Mouse (Mus musculus) forebrain, embryonic 12.5 days (tissue): Measurements from ENCODE around the gene Mcrs1. TPM values are rescaled to one million over a fixed set of nuclear protein-coding genes. Genes with fewer than 3 reads are reported as not detected.
A peak's percentile ranks its signal among the peaks of the same experiment; 100 is the strongest.
"Not testable (repeated sequence)": the region's sequence is repeated elsewhere in the genome, so short reads cannot be mapped to it uniquely, and the experiment has no call there.

Source experiments
- ATAC-seq: fragments of 200-750 bp; cut with Nextera tagmentation; 2 replicates; pipeline ENCODE4 v1.8.0; 2017; ENCODE audit warnings: moderate TSS enrichment; ENCODE audit not compliant: low FRiP score
- H3K27ac ChIP-seq: fragments of 300-500 bp; sonication (generic); 2 replicates; pipeline ENCODE4 v1.5.1; 2016; ENCODE audit warnings: mild to moderate bottlenecking
- H3K27me3 ChIP-seq: fragments of 300-500 bp; sonication (generic); 2 replicates; pipeline ENCODE4 v1.6.1; 2016; ENCODE audit warnings: mild to moderate bottlenecking
- H3K36me3 ChIP-seq: fragments of 300-500 bp; sonication (generic); replicated peaks from 2 replicates; pipeline ENCODE4 v1.6.1; 2016; ENCODE audit warnings: mild to moderate bottlenecking
- H3K4me1 ChIP-seq: fragments of 300-500 bp; sonication (generic); 2 replicates; pipeline ENCODE4 v1.6.1; 2016
- H3K4me2 ChIP-seq: fragments of 300-500 bp; sonication (generic); 2 replicates; pipeline ENCODE4 v1.6.1; 2016; ENCODE audit warnings: mild to moderate bottlenecking, moderate library complexity
- H3K4me3 ChIP-seq: fragments of 300-500 bp; sonication (generic); replicated peaks from 2 replicates; pipeline ENCODE4 v1.5.1; 2016; ENCODE audit warnings: mild to moderate bottlenecking
- H3K9ac ChIP-seq: fragments of 300-500 bp; sonication (generic); 2 replicates; pipeline ENCODE4 v1.6.1; 2016; ENCODE audit warnings: mild to moderate bottlenecking
- H3K9me3 ChIP-seq: fragments of 300-500 bp; sonication (generic); 2 replicates; pipeline ENCODE4 v1.6.1; 2016
- WGBS: fragments of 180-500 bp; shearing (Covaris S2); methylation state at CpG from one replicate; pipeline ENCODE4 v1.1.7; 2016; 5-methylcytosine and 5-hydroxymethylcytosine counted together
- polyA plus RNA-seq: library from polyadenylated mRNA; unstranded; fragments of >200 nt; fragmentation: Nextera tagmentation; extraction: Ambion mirVana; gene quantifications from 2 replicates; pipeline ENCODE4 v1.2.1, GENCODE M21; 2016

Mcrs1 gene
- polyA plus RNA-seq, 1 experiment from 2014 or later, result 185 TPM

DNA sequence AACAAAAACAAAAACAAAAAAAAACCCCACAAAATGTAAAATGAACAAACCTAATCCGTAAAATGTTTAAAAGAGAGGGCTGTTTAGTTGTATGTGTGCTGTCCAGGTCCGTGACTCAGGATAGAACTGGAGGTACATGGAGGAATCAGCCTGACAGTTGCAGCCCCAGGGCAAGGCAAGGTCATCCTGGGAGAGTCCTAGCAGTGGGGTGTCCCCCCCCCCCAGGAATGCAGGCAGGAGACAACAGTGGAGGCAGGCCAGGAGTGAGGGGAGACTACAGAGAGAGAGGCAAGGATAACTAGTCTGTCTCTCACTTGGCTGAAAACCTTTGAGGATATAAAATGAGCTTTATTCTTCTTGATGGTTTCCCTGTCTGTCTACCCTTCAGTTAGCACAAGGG is 12.6 kb upstream of the Mcrs1 start:
- Histone ChIP-seq H3K9me3 (no peaks in the 10 kb centered on the region), H3K27me3 (no peaks in the 10 kb centered on the region), H3K4me1 (peaks cover 5% of the 10 kb centered on the region), H3K27ac (no peak overlapping the region), H3K4me3 (no peak overlapping the region), H3K9ac (no peak overlapping the region), H3K36me3 (no peaks in the 10 kb centered on the region), H3K4me2 (no peak overlapping the region)
- ATAC-seq, result no peak
- 63% methylated on average over 2 of the region's 2 CpGs for WGBS

DNA sequence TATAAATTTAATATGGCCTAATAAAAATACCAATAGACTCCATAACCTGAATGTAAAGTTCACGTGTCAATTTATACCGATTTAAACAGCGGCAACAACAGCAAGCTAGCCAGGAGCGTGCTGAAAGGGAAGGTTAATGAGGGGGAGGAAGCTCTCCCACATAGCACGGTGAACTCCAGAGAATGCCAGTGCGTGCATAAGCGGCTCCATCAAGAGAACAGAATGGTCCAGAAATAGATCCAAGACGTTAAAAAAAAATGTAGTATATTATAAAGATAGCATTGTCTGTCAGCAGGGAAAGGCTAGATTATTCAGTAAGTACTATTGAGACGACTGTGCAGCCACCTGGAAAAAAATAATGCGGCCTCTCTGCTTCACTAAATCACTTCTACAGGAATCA is 10.9 kb upstream of the Mcrs1 start:
- no peak for ATAC-seq
- no peak overlapping the region for H3K9ac ChIP-seq
- no peak overlapping the region for H3K27ac ChIP-seq
- no peak overlapping the region for H3K4me2 ChIP-seq
- no peak overlapping the region for H3K4me3 ChIP-seq
- H3K36me3 ChIP-seq, result no peaks in the 10 kb centered on the region
- no peaks in the 10 kb centered on the region for H3K27me3 ChIP-seq
- WGBS, result 45% methylated on average over 10 of the region's 10 CpGs
- peaks cover 5% of the 10 kb centered on the region for H3K4me1 ChIP-seq
- H3K9me3 ChIP-seq, result no peaks in the 10 kb centered on the region

DNA sequence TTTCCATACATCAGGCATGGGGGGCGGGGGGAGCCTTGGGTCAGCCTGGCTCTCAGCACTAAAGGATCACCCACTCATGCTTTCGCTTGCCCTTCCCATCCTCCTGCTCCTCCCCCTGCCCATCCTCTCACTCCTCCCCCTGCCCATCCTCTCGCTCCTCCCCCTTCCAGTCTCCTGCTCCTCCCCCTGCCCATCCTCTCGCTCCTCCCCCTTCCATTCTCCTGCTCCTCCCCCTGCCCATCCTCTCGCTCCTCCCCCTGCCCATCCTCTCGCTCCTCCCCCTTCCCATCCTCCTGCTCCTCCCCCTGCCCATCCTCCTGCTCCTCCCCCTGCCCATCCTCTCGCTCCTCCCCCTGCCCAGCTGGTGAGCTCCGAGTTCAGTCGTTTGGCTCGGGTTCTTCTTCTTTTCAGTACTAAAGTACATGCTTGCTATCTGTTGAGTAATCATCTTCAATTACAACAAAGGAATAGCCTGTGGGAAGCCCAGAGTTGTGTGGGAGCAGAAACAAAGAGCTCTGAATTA is 8.0 kb upstream of the Mcrs1 start:
- Histone ChIP-seq H3K9me3 (no peaks in the 10 kb centered on the region), H3K27me3 (peaks cover under 1% of the 10 kb centered on the region; the same call in 1 of the 2 replicates), H3K4me2 (peak overlapping the region; percentile 36), H3K9ac (no peak overlapping the region), H3K27ac (no peak overlapping the region), H3K36me3 (no peaks in the 10 kb centered on the region), H3K4me3 (peak overlapping the region; percentile 19; the same call in 1 of the 2 replicates), H3K4me1 (peaks cover 5% of the 10 kb centered on the region)
- ATAC-seq, result peak; percentile 71
- 0% methylated on average over 7 of the region's 10 CpGs for WGBS

DNA sequence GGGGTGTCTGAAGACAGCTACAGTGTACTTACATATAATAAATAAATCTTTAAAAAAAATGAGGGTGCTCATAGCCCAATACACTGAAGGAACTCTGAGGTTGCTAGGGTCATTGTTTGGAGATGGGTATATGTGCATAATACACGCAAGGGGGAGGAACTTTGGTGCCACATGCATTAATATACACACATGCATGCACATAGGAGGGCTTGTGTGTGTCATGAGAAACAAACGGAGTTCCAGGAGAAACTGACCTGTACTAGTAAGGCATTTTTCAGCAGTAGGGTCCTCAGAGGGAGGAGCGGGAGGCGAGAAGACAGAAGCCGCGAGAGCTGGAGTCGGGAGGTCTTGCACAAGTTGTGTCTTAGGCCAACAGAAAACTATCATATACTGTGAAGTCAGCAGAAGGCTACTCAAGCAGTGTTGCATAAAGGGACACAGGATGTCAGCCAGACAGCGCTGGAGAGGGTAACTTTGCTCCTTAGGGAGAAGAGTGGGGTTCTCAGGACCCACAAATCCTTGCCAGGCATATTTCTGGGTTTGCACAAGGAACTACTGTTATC is 7.5 kb upstream of the Mcrs1 start:
- 66% methylated on average over 8 of the region's 8 CpGs for WGBS
- H3K27me3 ChIP-seq, result peaks cover 6% of the 10 kb centered on the region; the same call in 1 of the 2 replicates
- no peak overlapping the region for H3K27ac ChIP-seq
- no peaks in the 10 kb centered on the region for H3K36me3 ChIP-seq
- peaks cover 5% of the 10 kb centered on the region for H3K4me1 ChIP-seq
- no peak overlapping the region for H3K9ac ChIP-seq
- peak; percentile 55; the same call in 1 of the 2 replicates for ATAC-seq
- no peak overlapping the region for H3K4me3 ChIP-seq
- H3K4me2 ChIP-seq, result peak overlapping the region; percentile 36
- H3K9me3 ChIP-seq, result no peaks in the 10 kb centered on the region

DNA sequence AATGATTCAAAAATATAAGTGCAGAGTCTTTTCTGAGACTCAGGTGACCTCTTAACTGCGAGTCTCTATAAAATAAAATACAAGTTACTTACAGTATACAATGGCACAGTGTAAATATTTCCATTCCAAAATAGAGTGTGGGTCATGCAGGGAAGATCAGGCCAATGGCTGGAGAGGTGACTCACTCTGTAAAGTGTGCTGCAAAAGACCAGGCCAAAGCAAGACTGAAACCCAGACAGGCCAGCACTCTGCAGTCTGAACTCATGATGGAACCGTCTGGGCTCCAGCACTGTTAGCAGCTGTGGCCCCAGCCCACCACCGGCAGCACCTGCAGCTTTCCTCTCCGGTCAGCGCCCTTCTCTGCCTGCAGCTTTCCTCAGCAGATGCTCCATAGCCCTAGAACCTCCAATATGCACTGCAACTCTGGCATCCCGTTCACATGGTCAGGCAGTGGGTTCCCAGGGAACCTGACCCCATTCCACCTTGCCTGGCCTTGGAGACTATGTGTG is 3.5 kb upstream of the Mcrs1 start:
- Histone ChIP-seq H3K4me1 (peaks cover 26% of the 10 kb centered on the region), H3K4me3 (no peak overlapping the region), H3K9me3 (no peaks in the 10 kb centered on the region), H3K4me2 (no peak overlapping the region), H3K27ac (no peak overlapping the region), H3K36me3 (no peaks in the 10 kb centered on the region), H3K9ac (no peak overlapping the region), H3K27me3 (peaks cover 6% of the 10 kb centered on the region; the same call in 1 of the 2 replicates)
- no peak for ATAC-seq
- 90% methylated on average over 6 of the region's 6 CpGs for WGBS

DNA sequence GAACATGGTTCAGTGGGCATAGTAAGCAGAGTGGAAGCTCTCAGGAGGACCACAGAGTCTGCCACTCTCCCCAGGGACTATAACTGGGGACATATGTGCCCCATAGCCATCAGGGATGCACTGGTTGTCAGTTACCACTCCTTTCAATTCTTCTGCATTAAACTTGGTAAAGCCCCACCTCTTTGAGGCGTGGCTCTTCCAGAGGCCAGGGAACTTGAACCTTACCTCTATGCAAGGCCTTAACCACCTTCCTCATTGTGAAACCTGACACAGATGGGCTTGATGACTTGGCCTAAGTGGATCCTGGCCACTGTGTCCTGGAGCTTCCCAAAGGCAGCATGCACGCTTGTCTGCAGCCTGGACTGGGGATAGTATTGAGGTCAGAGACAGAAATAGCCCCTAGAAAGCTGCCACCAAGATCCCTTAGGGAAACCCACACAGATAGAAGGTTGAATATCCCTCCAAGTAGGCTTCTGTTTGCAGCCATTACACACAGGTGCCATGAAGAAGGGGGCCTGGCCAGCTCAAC is 2.8 kb upstream of the Mcrs1 start:
- no peak for ATAC-seq
- 79% methylated on average over 2 of the region's 2 CpGs for WGBS
- Histone ChIP-seq H3K4me1 (peaks cover 24% of the 10 kb centered on the region), H3K9ac (no peak overlapping the region), H3K9me3 (no peaks in the 10 kb centered on the region), H3K27me3 (peaks cover 6% of the 10 kb centered on the region; the same call in 1 of the 2 replicates), H3K4me3 (no peak overlapping the region), H3K36me3 (peaks cover 4% of the 10 kb centered on the region; the same call in 1 of the 2 replicates), H3K27ac (no peak overlapping the region), H3K4me2 (no peak overlapping the region)

DNA sequence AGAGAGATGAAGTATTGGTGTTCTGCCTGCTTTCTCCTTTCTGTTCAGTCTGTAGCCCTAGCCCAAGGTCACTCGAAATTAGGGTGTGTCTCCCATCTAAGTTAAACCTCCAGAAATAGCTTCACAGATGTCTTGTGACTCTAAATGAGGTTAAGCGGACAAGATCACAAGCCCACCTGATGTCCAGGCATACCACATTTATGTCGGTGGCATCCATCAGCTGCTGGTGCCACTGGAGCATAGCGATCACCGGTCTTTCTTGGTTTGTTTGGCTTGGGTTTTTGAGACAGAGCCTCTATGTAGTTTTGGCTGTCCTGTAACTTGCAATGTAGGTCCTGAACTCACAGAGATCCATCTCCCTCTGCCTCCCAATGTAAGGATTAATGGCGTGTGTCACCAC is 2.0 kb upstream of the Mcrs1 start:
- 91% methylated on average over 6 of the region's 6 CpGs for WGBS
- no peak for ATAC-seq
- no peak overlapping the region for H3K4me3 ChIP-seq
- no peak overlapping the region for H3K9ac ChIP-seq
- H3K4me2 ChIP-seq, result no peak overlapping the region
- H3K27me3 ChIP-seq, result peaks cover 6% of the 10 kb centered on the region; the same call in 1 of the 2 replicates
- H3K36me3 ChIP-seq, result peaks cover 12% of the 10 kb centered on the region
- peaks cover 24% of the 10 kb centered on the region for H3K4me1 ChIP-seq
- H3K9me3 ChIP-seq, result no peaks in the 10 kb centered on the region
- no peak overlapping the region for H3K27ac ChIP-seq

DNA sequence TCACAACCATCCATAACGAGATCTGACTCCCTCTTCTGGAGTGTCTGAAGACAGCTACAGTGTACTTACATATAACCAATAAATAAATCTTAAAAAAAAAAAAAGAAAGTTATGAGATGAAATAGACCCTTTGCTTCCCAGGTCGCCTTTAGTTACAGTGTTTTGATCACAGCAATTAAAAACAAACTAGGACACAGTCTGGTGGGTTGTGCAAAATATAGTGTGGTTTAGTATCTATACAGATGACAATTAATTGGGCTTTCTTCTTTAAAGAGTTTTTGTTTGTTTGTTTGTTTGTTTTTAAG is 1.4 kb upstream of the Mcrs1 start:
- Histone ChIP-seq H3K4me1 (peaks cover 24% of the 10 kb centered on the region), H3K4me2 (peak overlapping the region; percentile 87), H3K36me3 (peaks cover 18% of the 10 kb centered on the region)
- ATAC-seq, H3K27ac ChIP-seq, H3K9ac ChIP-seq, H3K27me3 ChIP-seq, H3K4me3 ChIP-seq, H3K9me3 ChIP-seq: not testable (repeated sequence)
- WGBS, result 42% methylated on average over 2 of the region's 2 CpGs

DNA sequence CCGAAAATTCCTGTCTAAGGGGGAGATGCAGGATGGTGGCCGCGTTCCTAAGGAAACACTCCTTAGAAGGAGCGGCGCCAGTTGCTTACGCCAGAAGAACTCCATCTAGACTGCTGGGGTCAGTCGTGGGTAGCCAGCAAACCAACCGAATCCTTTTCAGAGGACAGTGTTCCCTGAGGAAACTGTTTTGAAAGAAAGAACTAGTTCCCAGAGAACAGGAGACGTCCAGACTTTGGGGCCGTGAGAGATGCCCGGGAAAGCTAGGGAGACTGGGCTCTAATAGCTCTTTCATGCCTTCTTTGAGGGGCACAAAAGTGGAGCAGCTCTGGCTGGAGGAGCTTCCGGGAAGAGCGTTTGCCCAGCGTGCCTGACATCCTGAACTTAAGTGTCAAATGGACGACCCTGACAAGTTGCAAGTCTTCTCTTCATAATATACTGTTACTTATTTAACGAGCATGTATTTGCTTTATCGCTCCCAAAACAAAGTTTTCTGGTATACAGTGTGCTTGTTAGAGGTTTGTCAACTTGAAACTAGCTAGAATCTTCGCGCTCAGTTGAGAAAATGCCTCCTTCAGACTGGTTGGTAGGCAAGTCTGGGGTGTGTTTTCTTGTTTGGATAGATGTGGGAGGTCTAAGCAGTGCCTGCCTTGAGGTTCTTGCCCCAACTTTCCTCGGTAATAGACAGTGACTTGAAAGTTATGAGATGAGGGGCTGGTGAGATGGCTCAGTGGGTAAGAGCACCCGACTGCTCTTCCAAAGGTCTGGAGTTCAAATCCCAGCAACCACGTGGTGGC is 817 bp upstream of the Mcrs1 start:
- H3K4me3 ChIP-seq, result peak overlapping the region; percentile 64
- peak overlapping the region; percentile 87 for H3K4me2 ChIP-seq
- H3K27ac ChIP-seq, result peak overlapping the region; percentile 97
- no peaks in the 10 kb centered on the region for H3K9me3 ChIP-seq
- H3K9ac ChIP-seq, result peak overlapping the region; percentile 71
- H3K4me1 ChIP-seq, result peaks cover 24% of the 10 kb centered on the region
- H3K27me3 ChIP-seq, result peaks cover 6% of the 10 kb centered on the region; the same call in 1 of the 2 replicates
- 5% methylated on average over 22 of the region's 22 CpGs for WGBS
- ATAC-seq, result peak; percentile 60
- peaks cover 24% of the 10 kb centered on the region for H3K36me3 ChIP-seq

DNA sequence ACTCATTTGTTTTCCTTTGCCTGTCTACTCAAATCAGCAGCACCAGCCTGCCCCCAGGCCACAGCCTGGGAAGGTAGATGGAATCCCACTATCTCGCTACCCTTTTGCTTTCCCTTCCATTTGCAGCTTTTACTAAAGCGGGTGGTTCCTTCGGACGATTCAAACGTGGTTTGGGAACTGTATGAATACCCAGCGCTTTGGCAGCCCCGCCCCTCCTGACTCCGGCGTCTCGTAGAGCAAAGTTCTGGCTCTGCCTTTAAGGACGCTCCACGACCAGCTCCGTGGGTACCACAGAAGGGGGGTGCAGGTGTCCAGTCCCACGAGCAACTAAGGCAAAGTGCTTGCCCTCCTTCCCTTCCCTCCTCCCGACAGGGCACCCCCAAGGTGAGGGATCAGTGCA is 650 bp downstream of the Mcrs1 start:
- not testable (repeated sequence) for H3K27me3 ChIP-seq, H3K9me3 ChIP-seq, H3K27ac ChIP-seq, ATAC-seq
- Histone ChIP-seq H3K4me2 (peak overlapping the region; percentile 87), H3K9ac (peak overlapping the region; percentile 66), H3K4me3 (peak overlapping the region; percentile 64), H3K36me3 (peaks cover 38% of the 10 kb centered on the region), H3K4me1 (peaks cover 24% of the 10 kb centered on the region)
- under 1% methylated on average over 14 of the region's 15 CpGs for WGBS

DNA sequence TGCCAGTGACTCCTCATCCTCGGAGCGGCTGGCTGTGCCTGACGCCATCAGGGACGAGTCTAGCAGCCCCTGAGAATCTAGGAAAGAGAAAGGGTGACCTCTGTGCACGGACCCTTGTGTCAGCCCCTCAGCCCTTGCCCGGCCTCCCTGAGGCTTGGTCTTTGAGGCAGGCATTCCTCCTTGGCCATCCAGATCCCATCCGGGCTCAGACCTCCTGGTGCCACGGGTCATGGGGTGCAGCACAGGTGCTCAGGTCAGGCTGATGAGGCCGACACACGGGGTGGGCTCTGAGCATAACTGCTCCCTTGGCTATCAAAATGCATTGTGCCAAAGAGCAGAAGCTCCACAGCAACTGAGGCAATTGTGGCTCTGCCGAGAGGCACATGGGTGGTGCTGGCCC is 1.8 kb downstream of the Mcrs1 start:
- H3K9me3 ChIP-seq, result no peaks in the 10 kb centered on the region
- H3K4me1 ChIP-seq, result peaks cover 24% of the 10 kb centered on the region
- H3K4me3 ChIP-seq, result no peak overlapping the region
- H3K9ac ChIP-seq, result 0 out of 2 replicates have a peak overlapping the region, but pooled peaks have one; percentile 17
- peaks cover 6% of the 10 kb centered on the region; the same call in 1 of the 2 replicates for H3K27me3 ChIP-seq
- H3K27ac ChIP-seq, result no peak overlapping the region
- ATAC-seq, result no peak
- 92% methylated on average over 11 of the region's 11 CpGs for WGBS
- H3K4me2 ChIP-seq, result no peak overlapping the region
- peaks cover 50% of the 10 kb centered on the region for H3K36me3 ChIP-seq

DNA sequence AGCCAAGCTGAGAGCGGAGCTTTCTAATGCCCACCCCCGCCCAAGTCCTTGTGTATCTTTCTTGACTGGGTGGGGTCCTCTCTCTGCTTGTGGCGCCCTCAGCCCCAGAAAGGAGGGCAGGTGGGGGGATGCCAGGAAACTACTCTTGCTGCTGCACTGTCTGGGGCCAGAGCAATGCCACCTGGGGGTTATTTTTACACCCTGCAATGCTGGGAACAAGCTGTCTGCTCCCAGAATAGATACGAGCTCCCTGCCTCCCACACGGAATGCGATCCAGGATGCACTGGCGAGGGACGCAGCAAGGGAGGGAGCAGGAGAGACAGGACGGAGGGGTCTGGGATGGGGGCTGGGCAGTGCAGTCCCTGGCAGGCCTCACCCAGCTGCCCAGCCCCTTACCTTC is 2.8 kb downstream of the Mcrs1 start:
- 91% methylated on average over 9 of the region's 9 CpGs for WGBS
- no peak overlapping the region for H3K27ac ChIP-seq
- peaks cover 60% of the 10 kb centered on the region for H3K36me3 ChIP-seq
- H3K9me3 ChIP-seq, result no peaks in the 10 kb centered on the region
- H3K4me3 ChIP-seq, result no peak overlapping the region
- no peak for ATAC-seq
- H3K27me3 ChIP-seq, result no peaks in the 10 kb centered on the region
- H3K4me1 ChIP-seq, result peaks cover 24% of the 10 kb centered on the region
- H3K9ac ChIP-seq, result no peak overlapping the region
- H3K4me2 ChIP-seq, result no peak overlapping the region
